Mouse (Mus musculus): ENCODE data around the gene Nusap1.

GRCm38 (mm10) chr2:119594113-119594981 is 23.8 kb upstream of the Nusap1 start:
- TF ChIP-seq CTCF (IDR thresholded peaks at IDR 0.05; ENCODE audit: low read depth, low read length) (no peak), GATA1 (IDR thresholded peaks at IDR 0.05; ENCODE audit: borderline replicate concordance, low read length) (no peak), POLR2AphosphoS5 (IDR thresholded peaks at IDR 0.05; ENCODE audit: insufficient replicate concordance, low read depth, low read length) (no peak), TAL1 (conservative IDR thresholded peaks at IDR 0.05; ENCODE audit: low read depth, low read length) (no peak), GATA2 (IDR thresholded peaks at IDR 0.05; ENCODE audit: borderline replicate concordance, low read depth, low read length) (no peak)

Measured in G1E (cell line).